Comparison of ENCODE assay signal across 23 mouse cellular contexts in the genomic region with DNA sequence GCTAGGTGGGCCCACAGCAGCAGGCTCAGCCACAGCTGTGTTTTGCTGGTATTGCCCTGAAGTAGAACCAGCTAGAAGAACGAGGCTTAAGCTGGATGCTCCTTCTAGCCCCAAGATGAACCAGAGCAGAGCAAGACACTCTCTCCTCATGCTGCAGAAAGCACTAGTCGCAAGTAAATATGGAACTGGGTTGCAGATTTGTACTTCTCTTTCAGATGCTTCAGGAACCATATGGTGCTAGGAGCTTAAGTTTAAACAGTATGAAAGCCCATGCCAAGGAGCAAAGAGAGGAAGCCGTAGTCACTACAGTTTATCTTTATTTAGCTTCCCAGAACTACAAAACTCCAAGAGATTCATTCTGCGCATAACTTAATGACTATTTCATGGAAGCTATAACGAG.
DNase-seq lines count a peak whose midpoint lies in the region; ATAC-seq and TF ChIP-seq lines count a peak whose summit lies in the region.
"Had no signal": no experiment of that assay in that cellular context is flagged by ENCODE, and none has a peak within 500 bp of the region (broad histone marks: within the 10 kb centered on the region; RNA-seq: fewer than 3 reads in every experiment).

No protein-coding gene starts in this region.

- H3K9me3 ChIP-seq in hindbrain, embryonic 13.5 days: no peaks in the 10 kb centered on the region
- H3K9me3 ChIP-seq in hindbrain, embryonic 16.5 days (ENCODE audit: control insufficient read depth, low read length): no peaks in the 10 kb centered on the region
- H3K9me3 ChIP-seq in neural tube, embryonic 13.5 days: no peaks in the 10 kb centered on the region
- H3K9me3 ChIP-seq in neural tube, embryonic 15.5 days (replicated peaks): no peaks in the 10 kb centered on the region
- H3K9me3 ChIP-seq: hindbrain, embryonic 10.5 days; liver, embryonic 12.5 days; midbrain, embryonic 15.5 days had no signal

- no peak for TF ChIP-seq CTCF in cerebellum, adult 2 months (IDR thresholded peaks at IDR 0.05; ENCODE audit: borderline replicate concordance, insufficient read depth, low read depth, low read length)

- peak in 1 of 2 experiments; percentile 32 for DNase-seq in cerebellum, adult 2 months
- no peak for DNase-seq in cerebellum, postnatal 36 days
- peak; percentile 8 to 9 for DNase-seq in left cerebral cortex, postnatal 36 days (ENCODE audit: low spot score in 2 of 2)
- DNase-seq in lung, postnatal 25 days (ENCODE audit: low spot score): no peak
- DNase-seq: adrenal gland, postnatal 10 days; cerebellum, adult 11 months; cerebellum, postnatal 14 days; embryo, embryonic 11 days; kidney, adult 9 months; kidney, postnatal 36 days; lung, adult 2 months; lung, postnatal 36 days; thymus, postnatal 36 days had no signal

- H3K27me3 ChIP-seq in cerebellum, adult 2 months (ENCODE audit: control insufficient read depth, insufficient read depth, low read length): no peaks in the 10 kb centered on the region
- no peaks in the 10 kb centered on the region for H3K27me3 ChIP-seq in hindbrain, embryonic 13.5 days
- H3K27me3 ChIP-seq in hindbrain, embryonic 16.5 days (replicated peaks; ENCODE audit: control insufficient read depth, insufficient read depth, low read length): no peaks in the 10 kb centered on the region
- no peaks in the 10 kb centered on the region for H3K27me3 ChIP-seq in neural tube, embryonic 13.5 days
- no peaks in the 10 kb centered on the region for H3K27me3 ChIP-seq in neural tube, embryonic 15.5 days (replicated peaks)
- H3K27me3 ChIP-seq: liver, embryonic 12.5 days; midbrain, embryonic 15.5 days had no signal

- ATAC-seq in hindbrain, embryonic 13.5 days (ENCODE audit: low FRiP score): no peak
- ATAC-seq in hindbrain, embryonic 16.5 days: no peak
- no peak for ATAC-seq in neural tube, embryonic 13.5 days (ENCODE audit: low read depth)
- ATAC-seq in neural tube, embryonic 15.5 days (ENCODE audit: low FRiP score): no peak
- ATAC-seq: activated CD4-positive, CD25-positive, alpha-beta regulatory T cell, adult 4 months; CD4-positive, CD25-positive, alpha-beta regulatory T cell, adult 4 months; liver, embryonic 12.5 days; midbrain, embryonic 15.5 days had no signal

- no peaks in the 10 kb centered on the region for H3K36me3 ChIP-seq in hindbrain, embryonic 13.5 days
- no peaks in the 10 kb centered on the region for H3K36me3 ChIP-seq in hindbrain, embryonic 16.5 days (ENCODE audit: control insufficient read depth, insufficient read depth, low read length)
- H3K36me3 ChIP-seq in neural tube, embryonic 13.5 days: no peaks in the 10 kb centered on the region
- H3K36me3 ChIP-seq in neural tube, embryonic 15.5 days: no peaks in the 10 kb centered on the region
- H3K36me3 ChIP-seq: hindbrain, embryonic 10.5 days; liver, embryonic 12.5 days; midbrain, embryonic 15.5 days had no signal

- TF ChIP-seq POLR2A in cerebellum, adult 2 months (IDR thresholded peaks at IDR 0.05; ENCODE audit: borderline replicate concordance, insufficient read depth, low read length): no peak

- WGBS in cerebellum, adult 2 months: 46% methylated on average over 5 of the region's 5 CpGs
- 85% methylated on average over 5 of the region's 5 CpGs for WGBS in hindbrain, embryonic 13.5 days
- WGBS in hindbrain, embryonic 16.5 days: 84% methylated on average over 5 of the region's 5 CpGs
- WGBS in neural tube, embryonic 13.5 days: 87% methylated on average over 5 of the region's 5 CpGs
- WGBS in neural tube, embryonic 15.5 days: 73% methylated on average over 5 of the region's 5 CpGs

- no peak overlapping the region for H3K4me2 ChIP-seq in hindbrain, embryonic 13.5 days
- H3K4me2 ChIP-seq in hindbrain, embryonic 16.5 days (ENCODE audit: low read length): no peak overlapping the region
- no peak overlapping the region for H3K4me2 ChIP-seq in neural tube, embryonic 13.5 days
- no peak overlapping the region for H3K4me2 ChIP-seq in neural tube, embryonic 15.5 days
- H3K4me2 ChIP-seq: liver, embryonic 12.5 days; midbrain, embryonic 15.5 days had no signal

- peaks cover 9% of the 10 kb centered on the region; the same call in 1 of the 2 replicates for H3K4me1 ChIP-seq in cerebellum, adult 2 months (ENCODE audit: control insufficient read depth, insufficient read depth, low read length)
- 0 out of 2 replicates have a peak, but pooled peaks cover 2% of the 10 kb centered on the region for H3K4me1 ChIP-seq in hindbrain, embryonic 13.5 days (replicated peaks)
- H3K4me1 ChIP-seq in hindbrain, embryonic 16.5 days (ENCODE audit: control insufficient read depth, insufficient read depth, low read depth, low read length): no peaks in the 10 kb centered on the region; the same call in 1 of the 2 replicates
- H3K4me1 ChIP-seq in neural tube, embryonic 13.5 days (replicated peaks): peaks cover 3% of the 10 kb centered on the region
- H3K4me1 ChIP-seq in neural tube, embryonic 15.5 days: 0 out of 2 replicates have a peak, but pooled peaks cover under 1% of the 10 kb centered on the region
- H3K4me1 ChIP-seq: hindbrain, embryonic 10.5 days; liver, embryonic 12.5 days had no signal

- H3K4me3 ChIP-seq in cerebellum, adult 2 months (replicated peaks; ENCODE audit: insufficient read depth, low read depth, low read length): no peak overlapping the region
- H3K4me3 ChIP-seq in hindbrain, embryonic 13.5 days: no peak overlapping the region
- H3K4me3 ChIP-seq in hindbrain, embryonic 16.5 days (ENCODE audit: low read length): no peak overlapping the region
- no peak overlapping the region for H3K4me3 ChIP-seq in neural tube, embryonic 13.5 days
- no peak overlapping the region for H3K4me3 ChIP-seq in neural tube, embryonic 15.5 days (replicated peaks)
- H3K4me3 ChIP-seq: erythroblast, embryonic 14.5 days; hindbrain, embryonic 10.5 days; liver, embryonic 12.5 days; midbrain, embryonic 15.5 days had no signal

- no peak overlapping the region for H3K9ac ChIP-seq in hindbrain, embryonic 13.5 days
- H3K9ac ChIP-seq in hindbrain, embryonic 16.5 days (ENCODE audit: low read depth, low read length): no peak overlapping the region
- H3K9ac ChIP-seq in neural tube, embryonic 13.5 days: no peak overlapping the region
- no peak overlapping the region for H3K9ac ChIP-seq in neural tube, embryonic 15.5 days (replicated peaks)
- H3K9ac ChIP-seq: liver, embryonic 12.5 days; midbrain, embryonic 15.5 days had no signal

- intact Hi-C loops in left cerebral cortex, postnatal 36 days (cut with DNase I): no loop called here

- peak overlapping the region; percentile 86; the same call in 1 of the 2 replicates for H3K27ac ChIP-seq in cerebellum, adult 2 months (ENCODE audit: insufficient read depth, low read length)
- H3K27ac ChIP-seq in hindbrain, embryonic 13.5 days: 0 out of 2 replicates have a peak overlapping the region, but pooled peaks have one; percentile 0
- no peak overlapping the region for H3K27ac ChIP-seq in hindbrain, embryonic 16.5 days (ENCODE audit: low read depth, low read length)
- H3K27ac ChIP-seq in neural tube, embryonic 13.5 days (replicated peaks): 0 out of 2 replicates have a peak overlapping the region, but pooled peaks have one; percentile 23
- H3K27ac ChIP-seq in neural tube, embryonic 15.5 days (replicated peaks): no peak overlapping the region
- H3K27ac ChIP-seq: hindbrain, embryonic 10.5 days; liver, embryonic 12.5 days; midbrain, embryonic 15.5 days had no signal

Comparison
In these comparisons a context has a peak if more than half of its experiments do, and no peak if none do; other contexts are left out.
1. H3K27ac ChIP-seq: peak in cerebellum, adult 2 months (single experiment), hindbrain, embryonic 13.5 days (single experiment) and neural tube, embryonic 13.5 days (single experiment); none in hindbrain, embryonic 16.5 days (single experiment) and neural tube, embryonic 15.5 days (single experiment).
2. DNase-seq: peak in left cerebral cortex, postnatal 36 days (2 of 2); none in cerebellum, postnatal 36 days (0 of 2) and lung, postnatal 25 days (single experiment).